Mouse (Mus musculus) MEL (cell line): ENCODE results near the gene Rtp4. TPM values are rescaled to one million over a fixed set of nuclear protein-coding genes. Genes with fewer than 3 reads are reported as not detected.

Source experiments
- DNase-seq: peaks from one replicate; pipeline ENCODE4 v3.0.0; 2011; ENCODE audit warnings: low read depth, low spot score
- H3K27ac ChIP-seq: 2 replicates; pipeline ENCODE4 v1.5.1; 2012; ENCODE audit warnings: low read depth, mild to moderate bottlenecking, control low read depth, low read length, moderate library complexity; ENCODE audit not compliant: control insufficient read depth
- H3K27me3 ChIP-seq, 2 experiments: fragments of 150-350 bp in 1 of 2; sonication (generic) in 1 of 2; 2 replicates each; pipeline ENCODE4 v1.6.1; 2012; ENCODE audit warnings: low read length in 2 of 2, mild to moderate bottlenecking in 2 of 2, improper control_type of control experiment in 1 of 2, moderate library complexity in 1 of 2; ENCODE audit not compliant: insufficient read depth in 2 of 2, control insufficient read depth in 1 of 2
- H3K36me3 ChIP-seq, 2 experiments: 2 replicates each; pipeline ENCODE4 v1.6.1; 2012 to 2014; ENCODE audit warnings: low read length in 2 of 2, improper control_type of control experiment in 1 of 2, inconsistent platforms in 1 of 2, mild to moderate bottlenecking in 1 of 2; ENCODE audit not compliant: insufficient read depth in 2 of 2, control insufficient read depth in 1 of 2
- H3K4me1 ChIP-seq, 2 experiments: fragments of 150-350 bp in 1 of 2; sonication (generic) in 1 of 2; 2 replicates each; pipeline ENCODE4 v1.6.1; 2012; ENCODE audit warnings: low read length in 2 of 2, improper control_type of control experiment in 1 of 2, mild to moderate bottlenecking in 1 of 2; ENCODE audit not compliant: insufficient read depth in 2 of 2, control insufficient read depth in 1 of 2
- H3K4me3 ChIP-seq, 2 experiments: fragments of 150-350 bp in 1 of 2; sonication (generic) in 1 of 2; 2 replicates each; pipeline ENCODE4 v1.5.1; 2012; ENCODE audit warnings: low read depth in 2 of 2, low read length in 2 of 2, mild to moderate bottlenecking in 2 of 2, moderate library complexity in 2 of 2, control low read depth in 1 of 2, improper control_type of control experiment in 1 of 2; ENCODE audit not compliant: control insufficient read depth in 1 of 2, insufficient read depth in 1 of 2
- H3K79me2 ChIP-seq: 2 replicates; pipeline ENCODE4 v1.6.1; 2012; ENCODE audit warnings: mild to moderate bottlenecking, low read length, moderate library complexity; ENCODE audit not compliant: control insufficient read depth, poor library complexity, insufficient read depth
- H3K9ac ChIP-seq: 2 replicates; pipeline ENCODE4 v1.6.1; 2012; ENCODE audit warnings: low read depth, mild to moderate bottlenecking, control low read depth, low read length, moderate library complexity; ENCODE audit not compliant: control insufficient read depth, poor library complexity, severe bottlenecking
- H3K9me3 ChIP-seq: fragments of 150-350 bp; sonication (generic); replicated peaks from 2 replicates; pipeline ENCODE4 v1.6.1; 2012; ENCODE audit warnings: mild to moderate bottlenecking, low read length, improper control_type of control experiment, moderate library complexity; ENCODE audit not compliant: insufficient read depth
- CTCF ChIP-seq, 3 experiments: IDR thresholded peaks in 2 of 3; conservative IDR thresholded peaks in 1 of 3; 2 replicates each; pipeline ENCODE4 v1.5.1; 2011 to 2012; ENCODE audit warnings: low read length in 3 of 3, low read depth in 2 of 3, mild to moderate bottlenecking in 2 of 3, improper control_type of control experiment in 1 of 3, inconsistent platforms in 1 of 3, mixed read lengths in 1 of 3, moderate library complexity in 1 of 3; ENCODE audit not compliant: control insufficient read depth in 1 of 3, insufficient read depth in 1 of 3, poor library complexity in 1 of 3, severe bottlenecking in 1 of 3
- ELF1 ChIP-seq: IDR thresholded peaks from 2 replicates; pipeline ENCODE4 v1.6.1; 2014; ENCODE audit warnings: low read depth, mild to moderate bottlenecking, inconsistent platforms, low read length, improper control_type of control experiment, moderate library complexity
- ETS1 ChIP-seq: IDR thresholded peaks from 2 replicates; pipeline ENCODE4 v1.6.1; 2012; ENCODE audit warnings: low read depth, mild to moderate bottlenecking, inconsistent platforms, low read length, improper control_type of control experiment, moderate library complexity
- JUND ChIP-seq: IDR thresholded peaks from 2 replicates; pipeline ENCODE4 v1.6.1; 2011; ENCODE audit warnings: low read depth, mild to moderate bottlenecking, improper control_type of control experiment, low read length
- KAT2A ChIP-seq: conservative IDR thresholded peaks from 2 replicates; pipeline ENCODE4 v1.6.1; 2012; ENCODE audit warnings: low read depth, low read length, improper control_type of control experiment, inconsistent platforms
- MEF2A ChIP-seq: IDR thresholded peaks from 2 replicates; pipeline ENCODE4 v1.6.1; 2014; ENCODE audit warnings: low read depth, mild to moderate bottlenecking, inconsistent platforms, low read length, improper control_type of control experiment; ENCODE audit not compliant: poor library complexity, insufficient replicate concordance, severe bottlenecking; ENCODE audit errors: extremely low read depth
- MXI1 ChIP-seq: IDR thresholded peaks from 2 replicates; pipeline ENCODE4 v1.6.1; 2011; ENCODE audit warnings: mild to moderate bottlenecking, low read depth, low read length, improper control_type of control experiment
- NELFE ChIP-seq: IDR thresholded peaks from 2 replicates; pipeline ENCODE4 v1.6.1; 2011; ENCODE audit warnings: low read depth, low read length, improper control_type of control experiment
- POLR2A ChIP-seq, 2 experiments: IDR thresholded peaks; 2 replicates each; pipeline ENCODE4 v1.6.1; 2011 to 2012; ENCODE audit warnings: low read length in 2 of 2, mild to moderate bottlenecking in 2 of 2, control low read depth in 1 of 2, improper control_type of control experiment in 1 of 2, low read depth in 1 of 2, moderate library complexity in 1 of 2; ENCODE audit not compliant: control insufficient read depth in 1 of 2, insufficient read depth in 1 of 2, poor library complexity in 1 of 2
- POLR2AphosphoS2 ChIP-seq: IDR thresholded peaks from 2 replicates; pipeline ENCODE4 v1.6.1; 2011; ENCODE audit warnings: low read length, improper control_type of control experiment
- RAD21 ChIP-seq: IDR thresholded peaks from 2 replicates; pipeline ENCODE4 v1.6.1; 2011; ENCODE audit warnings: mild to moderate bottlenecking, low read depth, low read length, improper control_type of control experiment
- RCOR1 ChIP-seq: IDR thresholded peaks from 2 replicates; pipeline ENCODE4 v1.6.1; 2012; ENCODE audit warnings: low read depth, mild to moderate bottlenecking, inconsistent platforms, low read length, improper control_type of control experiment
- SIN3A ChIP-seq: IDR thresholded peaks from 2 replicates; pipeline ENCODE4 v1.6.1; 2012; ENCODE audit warnings: low read length, improper control_type of control experiment, inconsistent platforms
- TAL1 ChIP-seq: IDR thresholded peaks from 2 replicates; pipeline ENCODE4 v1.6.1; 2012; ENCODE audit warnings: mild to moderate bottlenecking, inconsistent platforms, low read length, moderate library complexity, mixed read lengths
- TCF12 ChIP-seq: IDR thresholded peaks from 2 replicates; pipeline ENCODE4 v1.6.1; 2014; ENCODE audit warnings: low read depth, mild to moderate bottlenecking, inconsistent platforms, low read length, improper control_type of control experiment, moderate library complexity
- UBTF ChIP-seq: IDR thresholded peaks from 2 replicates; pipeline ENCODE4 v1.6.1; 2012; ENCODE audit warnings: low read depth, mild to moderate bottlenecking, inconsistent platforms, low read length, improper control_type of control experiment, moderate library complexity, borderline replicate concordance; ENCODE audit not compliant: insufficient read depth
- USF2 ChIP-seq, 2 experiments: IDR thresholded peaks; 2 replicates each; pipeline ENCODE4 v1.6.1; 2011 to 2012; ENCODE audit warnings: improper control_type of control experiment in 2 of 2, low read length in 2 of 2, borderline replicate concordance in 1 of 2, inconsistent platforms in 1 of 2, low read depth in 1 of 2, mild to moderate bottlenecking in 1 of 2; ENCODE audit not compliant: insufficient read depth in 1 of 2
- ZC3H11A ChIP-seq: IDR thresholded peaks from 2 replicates; pipeline ENCODE4 v1.6.1; 2012; ENCODE audit warnings: low read depth, mild to moderate bottlenecking, inconsistent platforms, low read length, improper control_type of control experiment
- ZKSCAN1 ChIP-seq: IDR thresholded peaks from 2 replicates; pipeline ENCODE4 v1.6.1; 2012; ENCODE audit warnings: low read depth, mild to moderate bottlenecking, inconsistent platforms, low read length, improper control_type of control experiment, moderate library complexity
- ZNF384 ChIP-seq: IDR thresholded peaks from 2 replicates; pipeline ENCODE4 v1.6.1; 2012; ENCODE audit warnings: low read depth, mild to moderate bottlenecking, inconsistent platforms, low read length, improper control_type of control experiment
- polyA plus RNA-seq, 2 experiments: library from polyadenylated mRNA; stranded (reverse) in 1 of 2; unstranded in 1 of 2; fragments of >175 nt in 1 of 2; fragments of >200 nt in 1 of 2; gene quantifications; 2 replicates each; pipeline versions ENCODE4 v1.2.1 to v1.2.4; 2012; ENCODE audit warnings: low replicate concordance in 2 of 2, low read depth in 1 of 2; ENCODE audit not compliant: insufficient read length in 2 of 2, insufficient read depth in 1 of 2, missing spikeins in 1 of 2
- total RNA-seq: library from RNA; depleted of rRNA; stranded (reverse); fragments of 300-350 nt; gene quantifications from 2 replicates; pipeline ENCODE4 v1.2.3, GENCODE M21; 2012

Gene Rtp4
- total and polyA plus RNA-seq, 3 experiments, result not detected

DNA sequence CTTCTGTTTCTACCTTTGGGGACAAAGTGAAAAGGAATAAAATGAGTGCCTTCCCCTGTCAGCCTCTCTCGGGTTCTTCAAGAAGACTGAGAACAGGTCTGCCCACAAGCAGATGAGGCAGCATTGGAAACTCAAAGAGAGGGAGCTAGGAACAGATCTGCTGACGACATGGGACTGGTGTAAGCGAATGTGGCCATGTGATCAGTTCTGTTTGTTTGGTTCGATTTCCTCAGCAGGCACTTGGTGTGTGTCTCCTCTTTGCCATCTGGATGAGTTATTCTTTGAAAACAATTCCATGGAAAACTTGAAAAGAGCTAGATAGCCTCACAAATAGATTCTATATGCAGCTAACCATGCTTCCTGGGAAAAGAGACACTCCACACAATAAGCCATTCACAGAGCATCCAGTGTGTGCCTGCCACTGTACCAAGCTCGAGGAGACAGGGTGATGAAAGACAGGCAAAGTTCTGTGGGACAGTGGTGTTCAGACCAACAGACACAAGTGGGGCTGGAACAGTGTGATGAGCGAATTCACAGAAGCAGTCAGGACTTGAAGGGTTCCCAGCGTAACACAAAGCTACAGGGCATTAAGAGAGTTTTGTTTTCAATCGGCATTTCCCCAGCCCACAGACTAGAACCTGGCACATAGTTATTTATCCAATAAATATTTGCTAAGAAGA lies 23.7 kb upstream of the Rtp4 start:
- Histone ChIP-seq H3K79me2 (no peaks in the 10 kb centered on the region), H3K4me1 (no peaks in the 10 kb centered on the region), H3K27ac (no peak overlapping the region), H3K9ac (no peak overlapping the region), H3K9me3 (no peaks in the 10 kb centered on the region), H3K36me3 (no peaks in the 10 kb centered on the region), H3K27me3 (no peaks in the 10 kb centered on the region), H3K4me3 (no peak overlapping the region)
- TF ChIP-seq RAD21, result no peak
- no peak for TF ChIP-seq USF2 (IDR thresholded peaks at IDR 0.05; ENCODE audit: borderline replicate concordance in 1 of 2, insufficient read depth in 1 of 2, low read depth in 1 of 2, low read length in 2 of 2)
- no peak for TF ChIP-seq SIN3A
- no peak for TF ChIP-seq MXI1
- no peak for TF ChIP-seq POLR2A (IDR thresholded peaks at IDR 0.05; ENCODE audit: control insufficient read depth in 1 of 2, insufficient read depth in 1 of 2, low read depth in 1 of 2, low read length in 2 of 2, poor library complexity in 1 of 2)
- no peak for TF ChIP-seq ZKSCAN1
- no peak for TF ChIP-seq ETS1
- no peak for TF ChIP-seq CTCF (IDR thresholded peaks at IDR 0.05 in 2 of 3, conservative IDR thresholded peaks at IDR 0.05 in 1 of 3; ENCODE audit: control insufficient read depth in 1 of 3, insufficient read depth in 1 of 3, low read depth in 2 of 3, low read length in 3 of 3, poor library complexity in 1 of 3, severe bottlenecking in 1 of 3)
- no peak for TF ChIP-seq UBTF
- TF ChIP-seq TAL1, result no peak
- TF ChIP-seq ZC3H11A, result no peak
- TF ChIP-seq ELF1, result no peak
- no peak for TF ChIP-seq KAT2A
- DNase-seq, result no peak

DNA sequence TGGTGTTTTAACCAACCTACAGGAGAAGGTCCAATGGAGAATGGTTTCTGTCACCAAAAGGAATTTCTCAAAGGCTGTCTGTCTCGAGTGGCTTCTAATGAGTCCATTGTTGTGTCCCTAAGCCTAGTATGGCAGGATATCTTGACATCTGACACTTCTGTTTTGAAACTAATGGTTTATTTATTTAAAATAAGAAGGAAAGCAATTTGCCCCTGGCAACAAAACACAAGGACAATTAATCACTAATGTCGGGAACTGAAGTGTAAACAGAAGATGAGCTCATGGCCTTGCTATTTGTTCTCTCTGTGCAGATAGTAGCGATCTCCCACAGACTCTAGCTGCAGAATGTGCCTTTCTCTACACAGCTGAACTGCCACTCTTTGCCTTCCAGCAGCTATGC lies 22.7 kb upstream of the Rtp4 start:
- Histone ChIP-seq H3K27me3 (no peaks in the 10 kb centered on the region), H3K27ac (no peak overlapping the region)
- no peak for DNase-seq

More for the DNA sequence above, 22.7 kb upstream of the Rtp4 start:
- Histone ChIP-seq H3K4me3 (no peak overlapping the region), H3K9me3 (no peaks in the 10 kb centered on the region), H3K4me1 (no peaks in the 10 kb centered on the region), H3K9ac (no peak overlapping the region), H3K79me2 (no peaks in the 10 kb centered on the region), H3K36me3 (no peaks in the 10 kb centered on the region)
- no peak for TF ChIP-seq TCF12
- no peak for TF ChIP-seq ZNF384
- TF ChIP-seq TAL1, result no peak
- TF ChIP-seq JUND, result no peak
- TF ChIP-seq POLR2AphosphoS2, result no peak
- no peak for TF ChIP-seq RAD21
- TF ChIP-seq UBTF, result no peak
- no peak for TF ChIP-seq NELFE
- TF ChIP-seq MXI1, result no peak
- TF ChIP-seq MEF2A, result no peak
- TF ChIP-seq SIN3A, result no peak
- no peak for TF ChIP-seq ELF1
- no peak for TF ChIP-seq POLR2A (IDR thresholded peaks at IDR 0.05; ENCODE audit: control insufficient read depth in 1 of 2, insufficient read depth in 1 of 2, low read depth in 1 of 2, low read length in 2 of 2, poor library complexity in 1 of 2)
- no peak for TF ChIP-seq RCOR1
